Mouse (Mus musculus): ENCODE measurements around the gene Nap1l5.
A peak's percentile ranks its signal among the peaks of the same experiment; 100 is the strongest.
"Not testable (repeated sequence)": the region's sequence is repeated elsewhere in the genome, so short reads cannot be mapped to it uniquely, and the experiment has no call there.

Nap1l5 gene

DNA sequence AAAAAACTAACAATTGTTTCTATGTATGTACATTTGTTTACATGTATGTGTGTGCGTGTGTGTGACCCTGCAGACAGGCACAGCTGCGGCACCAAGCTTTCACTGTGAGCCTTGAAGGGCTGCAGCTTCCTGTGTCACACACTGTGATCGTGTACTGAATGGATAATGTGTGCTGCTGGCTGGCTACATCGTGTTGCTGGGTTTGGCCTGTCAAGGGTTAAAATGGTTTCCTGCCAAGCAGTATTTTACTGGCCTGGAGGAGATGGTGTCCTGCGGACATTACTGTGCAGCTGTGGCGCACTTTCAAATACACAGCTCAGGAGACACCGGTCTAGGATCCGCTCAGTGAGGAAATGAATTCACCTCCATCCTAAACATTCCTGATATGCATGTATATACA is 3.7 kb downstream of the Nap1l5 start:
- DNase-seq, result peak; percentile 47

DNA sequence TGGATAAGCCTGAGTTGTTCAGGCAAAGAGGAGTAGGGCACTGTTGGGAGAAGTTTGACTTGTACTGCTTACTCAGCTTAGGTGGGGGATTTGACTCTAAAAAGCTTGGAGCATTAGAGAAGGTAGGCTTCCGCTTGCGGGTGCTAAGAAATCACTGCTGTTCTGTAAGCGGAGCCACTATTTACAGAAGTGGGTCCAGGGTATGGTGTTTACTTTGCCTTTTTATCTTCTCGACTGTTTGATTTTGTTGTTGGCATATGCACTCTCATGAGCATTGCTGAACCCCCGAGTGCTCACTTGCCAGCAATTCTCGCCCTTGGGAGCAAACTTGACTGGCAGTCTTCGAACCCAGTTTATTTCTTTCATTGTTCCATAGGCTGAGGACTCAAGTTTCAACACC is 6.3 kb downstream of the Nap1l5 start:
- DNase-seq, result no peak

DNA sequence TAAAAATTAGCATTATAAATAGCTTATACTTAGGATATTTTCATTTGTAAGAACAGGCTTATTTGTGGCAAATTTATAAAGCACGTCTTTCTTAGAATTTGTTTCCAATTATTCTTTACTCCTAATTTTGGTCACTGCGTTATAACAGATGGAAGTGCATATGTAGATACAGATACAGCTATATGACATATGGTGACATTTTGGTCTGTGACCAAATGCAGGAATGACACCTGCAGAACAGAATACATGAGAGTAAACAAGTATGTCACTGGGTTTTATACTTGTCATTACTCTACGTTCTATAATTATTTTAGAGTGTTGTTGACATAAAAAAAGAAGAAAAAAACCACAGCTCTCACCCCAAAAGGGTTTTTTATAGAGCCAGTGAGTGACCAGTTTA is 7.8 kb downstream of the Nap1l5 start:
- DNase-seq, result no peak

DNA sequence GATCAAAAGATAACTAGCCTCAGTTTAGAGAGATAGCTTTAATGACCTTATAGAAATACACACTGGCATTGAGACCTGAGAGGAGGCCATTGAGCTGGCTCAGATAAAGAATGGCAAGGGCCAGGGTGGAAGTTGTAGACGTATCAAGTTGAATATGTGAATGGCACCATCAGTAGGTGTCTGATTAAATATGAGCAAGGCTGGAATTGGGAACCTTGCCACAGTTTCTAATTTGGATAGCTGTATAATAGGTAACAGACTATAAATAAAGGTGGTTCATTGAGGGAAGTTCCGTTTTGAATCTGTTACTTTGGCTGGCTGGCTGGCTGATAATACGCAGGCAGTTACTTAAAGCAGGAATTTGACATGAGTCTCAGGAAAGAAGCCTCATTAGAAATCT is 10.2 kb downstream of the Nap1l5 start:
- no peak for DNase-seq

- DNase-seq, result no peak
Observed at GRCm38 (mm10) chr6:58894994-58895393, 11.9 kb downstream of the Nap1l5 start.

DNA sequence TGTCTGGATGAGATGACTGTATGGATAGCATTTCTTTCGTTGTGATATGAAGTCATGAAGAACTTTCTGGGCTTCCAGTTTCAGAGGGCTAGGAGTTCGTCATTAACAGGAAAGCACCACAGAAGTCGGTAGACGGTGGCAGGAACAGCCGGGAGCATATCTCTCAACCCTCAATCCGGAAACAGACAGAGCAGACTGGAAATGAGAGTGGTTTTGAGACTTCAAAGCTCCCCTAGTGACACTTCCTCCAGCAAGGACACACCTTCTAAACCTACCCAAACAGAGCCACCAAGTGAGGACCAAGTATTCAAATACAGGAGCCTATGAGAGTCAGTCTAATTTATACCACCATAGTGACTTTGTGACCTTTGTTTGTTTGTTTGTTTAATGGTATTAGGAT is 13.6 kb downstream of the Nap1l5 start:
- DNase-seq, result no peak

- DNase-seq, result no peak
Observed at GRCm38 (mm10) chr6:58889917-58890316, 17.0 kb downstream of the Nap1l5 start.

DNA sequence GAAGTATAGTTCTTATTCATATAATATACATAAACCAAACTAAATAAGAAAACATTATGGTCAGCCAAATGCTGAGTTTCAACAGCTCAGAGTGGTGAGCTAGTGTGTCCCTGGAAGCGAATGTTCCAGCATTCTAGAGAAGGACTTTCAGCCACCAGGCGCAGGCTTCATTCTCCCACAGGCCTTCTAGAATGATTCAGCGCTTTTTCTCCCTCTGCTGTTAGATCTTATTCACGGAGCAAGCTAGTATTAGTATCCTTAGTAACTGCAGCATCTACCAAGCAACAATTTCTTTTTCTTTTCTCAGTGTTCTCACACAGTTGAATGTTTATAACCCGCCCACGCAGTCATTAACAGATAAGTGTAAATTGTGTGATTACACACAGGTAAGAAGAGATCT is 24.6 kb downstream of the Nap1l5 start:
- DNase-seq, result no peak

GRCm38 (mm10) chr6:58881363-58881762 is 25.5 kb downstream of the Nap1l5 start:
- no peak for DNase-seq

DNA sequence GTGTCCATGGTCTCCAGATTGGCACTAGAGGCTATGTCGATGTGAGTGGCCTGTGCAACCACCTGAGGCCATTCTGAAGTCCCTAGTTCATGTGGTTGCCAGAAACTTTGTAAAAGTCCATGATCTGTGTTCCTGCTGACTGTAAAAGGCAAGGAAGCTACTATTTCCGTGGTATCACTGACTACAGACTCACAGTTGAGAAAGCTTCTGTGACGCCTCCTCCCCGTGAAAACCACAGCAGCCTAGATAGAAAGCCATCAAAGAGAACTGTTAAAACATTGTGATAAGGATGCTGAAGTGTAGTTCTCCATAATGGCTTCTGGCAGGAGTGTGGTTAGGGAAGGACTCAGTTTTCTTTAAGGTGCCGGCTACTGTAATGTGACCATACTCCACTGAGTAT is 26.0 kb downstream of the Nap1l5 start:
- no peak for DNase-seq

GRCm38 (mm10) chr6:58879987-58880386 is 26.9 kb downstream of the Nap1l5 start:
- DNase-seq, result no peak

GRCm38 (mm10) chr6:58879572-58879971 is 27.3 kb downstream of the Nap1l5 start:
- DNase-seq, result peak; percentile 48

- DNase-seq, result not testable (repeated sequence)
Observed at GRCm38 (mm10) chr6:58867858-58868257, 39.0 kb downstream of the Nap1l5 start.

GRCm38 (mm10) chr6:58863631-58864235 is 43.1 kb downstream of the Nap1l5 start:
- DNase-seq, result peak; percentile 41

GRCm38 (mm10) chr6:58862446-58862993 is 44.4 kb downstream of the Nap1l5 start:
- peak; percentile 51 for DNase-seq

DNA sequence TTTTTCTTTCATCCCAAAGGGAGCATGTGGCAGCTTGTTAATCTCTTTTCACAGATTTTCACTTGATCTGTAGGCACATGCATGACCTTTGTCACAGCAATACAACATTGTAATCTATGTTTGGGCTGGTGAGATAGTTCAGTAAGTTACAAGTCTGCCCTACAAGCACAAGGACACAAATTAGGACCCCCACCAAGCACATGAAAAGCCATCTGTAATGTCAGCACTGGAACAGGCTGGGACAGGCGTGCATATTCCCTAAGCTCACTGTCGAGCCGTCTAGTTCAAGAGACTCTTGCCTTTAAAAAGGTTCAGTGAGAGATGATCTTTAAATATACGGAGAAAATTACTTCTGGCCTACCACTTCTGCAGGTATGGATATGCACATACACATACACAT is 47.4 kb downstream of the Nap1l5 start:
- no peak for DNase-seq

GRCm38 (mm10) chr6:58856494-58856893 is 50.4 kb downstream of the Nap1l5 start:
- no peak for DNase-seq

GRCm38 (mm10) chr6:58855676-58856367 is 51.1 kb downstream of the Nap1l5 start:
- DNase-seq, result no peak

All from cerebellum, adult 8-10 months (tissue).